Mouse (Mus musculus) ES-Bruce4 (cell line): ENCODE results near the gene Nkx2-5. TPM values are rescaled to one million over a fixed set of nuclear protein-coding genes. Genes with fewer than 3 reads are reported as not detected.

Experiments
- H3K27ac ChIP-seq: 2 replicates; pipeline ENCODE4 v1.5.1; 2012; ENCODE audit warnings: low read length, inconsistent platforms; ENCODE audit not compliant: insufficient read depth
- H3K27me3 ChIP-seq: 2 replicates; pipeline ENCODE4 v1.6.1; 2012; ENCODE audit warnings: mild to moderate bottlenecking, low read length, inconsistent platforms; ENCODE audit not compliant: control insufficient read depth, poor library complexity, insufficient read depth, severe bottlenecking
- H3K36me3 ChIP-seq: 2 replicates; pipeline ENCODE4 v1.6.1; 2012; ENCODE audit warnings: inconsistent platforms, mild to moderate bottlenecking, low read length, moderate library complexity; ENCODE audit not compliant: control insufficient read depth, poor library complexity, insufficient read depth, severe bottlenecking
- H3K4me1 ChIP-seq: one replicate; pipeline ENCODE4 v1.8.1; 2011; ENCODE audit warnings: low read length; ENCODE audit not compliant: control insufficient read depth, insufficient read depth
- H3K4me3 ChIP-seq: 2 replicates; pipeline ENCODE4 v1.5.1; 2011; ENCODE audit warnings: low read depth, mild to moderate bottlenecking, low read length
- H3K9ac ChIP-seq: 2 replicates; pipeline ENCODE4 v1.6.1; 2012; ENCODE audit warnings: low read depth, mild to moderate bottlenecking, inconsistent platforms; ENCODE audit not compliant: poor library complexity, severe bottlenecking
- H3K9me3 ChIP-seq: replicated peaks from 2 replicates; pipeline ENCODE4 v1.6.1; 2012; ENCODE audit warnings: mild to moderate bottlenecking, low read length, inconsistent platforms; ENCODE audit not compliant: control insufficient read depth, poor library complexity, insufficient read depth, severe bottlenecking
- CTCF ChIP-seq: IDR thresholded peaks from one replicate; pipeline ENCODE4 v1.8.1; 2011; ENCODE audit warnings: low read depth, low read length
- EP300 ChIP-seq: IDR thresholded peaks from 2 replicates; pipeline ENCODE4 v1.6.1; 2011; ENCODE audit warnings: low read depth, low read length; ENCODE audit not compliant: insufficient read depth
- POLR2A ChIP-seq: IDR thresholded peaks from one replicate; pipeline ENCODE4 v1.8.1; 2011; ENCODE audit warnings: low read length; ENCODE audit not compliant: insufficient read depth
- polyA plus RNA-seq: library from polyadenylated mRNA; stranded (reverse); fragments of >200 nt; gene quantifications from 2 replicates; pipeline ENCODE4 v1.2.4, GENCODE M21; 2011; ENCODE audit warnings: low read depth; ENCODE audit not compliant: missing spikeins, insufficient read depth, insufficient read length

Gene Nkx2-5
- polyA plus RNA-seq, 1 experiment: not detected

- no peak overlapping the region for H3K27ac ChIP-seq
Measured at GRCm38 (mm10) chr17:26849106-26849745, 4.4 kb upstream of the Nkx2-5 start.

GRCm38 (mm10) chr17:26848236-26848635 is 3.4 kb upstream of the Nkx2-5 start:
- H3K9me3 ChIP-seq: no peaks in the 10 kb centered on the region
- TF ChIP-seq EP300: no peak
- TF ChIP-seq POLR2A: no peak
- TF ChIP-seq CTCF: no peak
- no peaks in the 10 kb centered on the region for H3K4me1 ChIP-seq
- peaks cover 45% of the 10 kb centered on the region for H3K27me3 ChIP-seq
- H3K9ac ChIP-seq: no peak overlapping the region
- H3K27ac ChIP-seq: no peak overlapping the region
- H3K4me3 ChIP-seq: no peak overlapping the region
- H3K36me3 ChIP-seq: no peaks in the 10 kb centered on the region

More at GRCm38 (mm10) chr17:26849106-26849745, 4.4 kb upstream of the Nkx2-5 start:
- H3K4me3 ChIP-seq: peak overlapping the region; percentile 46
- no peak overlapping the region for H3K9ac ChIP-seq
- no peaks in the 10 kb centered on the region for H3K9me3 ChIP-seq
- TF ChIP-seq CTCF (no peak), EP300 (no peak), POLR2A (no peak)
- H3K36me3 ChIP-seq: no peaks in the 10 kb centered on the region
- no peaks in the 10 kb centered on the region for H3K4me1 ChIP-seq
- H3K27me3 ChIP-seq: peaks cover 38% of the 10 kb centered on the region

DNA sequence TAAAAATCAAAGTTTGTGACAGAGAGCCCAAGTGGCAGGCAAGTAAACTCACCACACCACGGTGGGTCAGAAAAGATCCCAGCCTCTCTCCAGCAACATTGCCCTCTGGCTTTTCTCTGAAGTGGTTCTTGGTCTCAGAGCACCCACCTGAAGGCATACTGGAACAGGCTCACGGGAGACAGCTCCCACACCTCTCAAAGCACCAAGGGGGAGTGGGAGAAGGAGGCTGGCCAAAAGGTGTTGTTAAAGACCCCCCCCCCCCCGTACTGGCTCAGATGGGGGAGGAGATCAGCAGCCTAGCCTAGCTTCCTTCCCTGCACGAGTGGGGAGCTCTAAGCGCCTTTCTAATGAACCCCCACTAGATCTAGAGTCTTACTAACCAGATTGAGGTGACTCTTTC is 3.0 kb upstream of the Nkx2-5 start:
- TF ChIP-seq CTCF: no peak
- no peak for TF ChIP-seq POLR2A
- no peak for TF ChIP-seq EP300
- H3K4me3 ChIP-seq: no peak overlapping the region

GRCm38 (mm10) chr17:26846411-26846810 is 1.6 kb upstream of the Nkx2-5 start:
- H3K9ac ChIP-seq: no peak overlapping the region
- no peaks in the 10 kb centered on the region for H3K36me3 ChIP-seq
- TF ChIP-seq EP300 (no peak), CTCF (no peak), POLR2A (no peak)
- no peak overlapping the region for H3K4me3 ChIP-seq
- H3K9me3 ChIP-seq: no peaks in the 10 kb centered on the region
- H3K27ac ChIP-seq: no peak overlapping the region
- no peaks in the 10 kb centered on the region for H3K4me1 ChIP-seq
- H3K27me3 ChIP-seq: peaks cover 47% of the 10 kb centered on the region

More for the DNA sequence above, 3.0 kb upstream of the Nkx2-5 start:
- no peaks in the 10 kb centered on the region for H3K36me3 ChIP-seq
- H3K27ac ChIP-seq: no peak overlapping the region
- no peaks in the 10 kb centered on the region for H3K9me3 ChIP-seq
- no peak overlapping the region for H3K9ac ChIP-seq
- H3K27me3 ChIP-seq: peaks cover 44% of the 10 kb centered on the region
- no peaks in the 10 kb centered on the region for H3K4me1 ChIP-seq

DNA sequence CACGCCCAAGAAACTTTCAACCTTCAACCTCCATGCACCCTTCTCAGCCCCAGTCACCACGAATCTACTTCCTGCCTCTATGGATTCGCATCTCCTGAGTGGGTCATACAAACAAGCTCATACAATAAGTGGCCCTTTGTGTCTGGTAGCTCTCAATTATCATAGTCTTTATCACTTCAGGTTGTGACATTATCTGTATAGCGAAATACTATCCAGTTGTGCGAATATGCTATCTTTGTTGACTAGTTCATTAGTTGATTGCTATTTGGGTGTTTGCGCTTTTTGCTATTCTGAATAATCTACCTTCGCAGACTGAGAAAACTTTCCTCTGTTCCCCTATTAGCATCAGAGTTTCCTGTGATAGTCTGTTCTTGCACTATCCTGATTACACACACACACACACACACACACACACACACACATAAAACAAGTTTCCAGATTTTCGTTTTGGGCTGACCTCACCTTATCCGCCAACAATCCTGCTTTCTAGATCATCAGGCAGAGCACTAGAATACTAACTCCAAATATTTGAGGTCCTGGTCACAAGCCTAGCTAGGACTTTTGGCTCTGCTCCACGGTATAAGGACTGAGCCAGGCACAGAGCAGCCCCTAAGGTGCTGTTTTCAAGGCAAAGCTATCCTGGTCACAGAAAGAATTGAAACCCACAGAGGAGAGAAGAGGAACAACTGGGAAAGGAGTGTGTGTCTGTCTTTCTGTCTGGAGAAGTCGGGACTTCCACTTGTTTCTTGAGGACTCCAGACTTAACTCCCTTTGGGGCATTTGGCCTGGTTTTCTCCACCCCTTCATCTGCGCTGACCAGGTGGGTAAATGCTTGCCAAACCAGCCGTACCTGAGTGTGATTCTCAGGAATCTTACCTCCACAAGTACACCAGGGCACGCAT is 591 bp upstream of the Nkx2-5 start:
- Histone ChIP-seq H3K27me3 (peaks cover 46% of the 10 kb centered on the region), H3K9ac (no peak overlapping the region)

DNA sequence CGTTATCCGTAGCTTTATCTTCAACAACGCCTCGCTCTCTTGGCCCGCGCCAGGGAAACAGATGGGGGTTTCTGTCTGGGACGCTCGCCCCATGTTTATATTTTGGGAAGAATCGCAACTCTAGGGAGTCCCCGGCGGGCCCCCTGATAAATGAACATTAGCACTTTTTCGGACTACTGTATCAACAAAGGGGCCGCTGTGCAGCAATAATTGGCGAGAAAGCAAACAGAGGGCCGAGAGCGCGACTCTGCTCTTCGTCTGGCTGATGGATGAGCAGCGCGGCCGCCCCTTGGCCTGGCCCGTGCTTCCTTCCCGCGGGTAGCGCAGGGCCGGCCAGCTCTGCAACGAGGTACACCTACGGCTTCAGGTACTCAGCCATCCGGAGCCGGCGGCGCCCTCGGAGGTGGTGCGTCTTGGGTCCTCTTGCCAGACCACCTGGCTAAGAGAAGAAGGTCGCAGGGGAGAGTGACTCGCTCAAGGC is 398 bp downstream of the Nkx2-5 start:
- TF ChIP-seq CTCF (no peak), EP300 (no peak), POLR2A (no peak)
- no peaks in the 10 kb centered on the region for H3K36me3 ChIP-seq
- no peaks in the 10 kb centered on the region for H3K4me1 ChIP-seq
- peaks cover 42% of the 10 kb centered on the region for H3K27me3 ChIP-seq
- H3K9ac ChIP-seq: peak overlapping the region; percentile 23; the same call in 1 of the 2 replicates
- H3K9me3 ChIP-seq: no peaks in the 10 kb centered on the region
- H3K27ac ChIP-seq: no peak overlapping the region
- H3K4me3 ChIP-seq: peak overlapping the region; percentile 41

More for the DNA sequence above, 591 bp upstream of the Nkx2-5 start:
- Histone ChIP-seq H3K4me1 (no peaks in the 10 kb centered on the region), H3K9me3 (no peaks in the 10 kb centered on the region), H3K36me3 (no peaks in the 10 kb centered on the region), H3K4me3 (no peak overlapping the region), H3K27ac (no peak overlapping the region)
- TF ChIP-seq CTCF (no peak), POLR2A (no peak), EP300 (no peak)
